13 mouse cellular contexts compared by ENCODE assay signal in the genomic region with DNA sequence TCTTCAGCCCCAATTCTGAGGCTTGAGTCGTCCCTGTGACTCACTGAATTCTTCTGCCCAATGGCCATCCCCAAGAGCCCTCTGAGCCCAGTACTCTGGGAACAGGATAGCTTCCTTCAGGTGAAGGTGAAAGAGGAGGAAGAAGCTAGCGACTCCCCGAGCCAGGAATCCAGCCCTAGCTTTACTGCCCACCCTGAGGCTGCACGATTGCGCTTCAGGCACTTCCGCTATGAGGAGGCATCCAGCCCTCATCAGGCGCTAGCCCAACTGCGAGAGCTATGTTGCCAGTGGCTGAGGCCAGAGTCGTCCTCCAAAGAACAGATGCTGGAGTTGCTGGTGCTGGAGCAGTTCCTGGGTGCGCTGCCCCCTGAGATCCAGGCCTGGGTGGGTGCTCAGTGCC. TPM values are rescaled to one million over a fixed set of nuclear protein-coding genes. Genes with fewer than 3 reads are reported as not detected.
DNase-seq lines count a peak whose midpoint lies in the region; ATAC-seq and TF ChIP-seq lines count a peak whose summit lies in the region.
"Had no signal": no experiment of that assay in that cellular context is flagged by ENCODE, and none has a peak within 500 bp of the region (broad histone marks: within the 10 kb centered on the region; RNA-seq: fewer than 3 reads in every experiment).

No protein-coding gene starts in this region.

- no peak overlapping the region for H3K9ac ChIP-seq in heart, embryonic 14.5 days (ENCODE audit: low read length)
- no peak overlapping the region for H3K9ac ChIP-seq in midbrain, embryonic 13.5 days (replicated peaks)
- H3K9ac ChIP-seq: forebrain, embryonic 12.5 days; limb, embryonic 13.5 days had no signal

- H3K36me3 ChIP-seq in heart, embryonic 14.5 days (ENCODE audit: control insufficient read depth, insufficient read depth, low read length), result peaks cover 55% of the 10 kb centered on the region
- H3K36me3 ChIP-seq in E14TG2a.4 (ENCODE audit: insufficient read depth, low read length), result peaks cover 64% of the 10 kb centered on the region
- peaks cover 46% of the 10 kb centered on the region for H3K36me3 ChIP-seq in megakaryocyte, embryonic 14.5 days (replicated peaks; ENCODE audit: low read length)
- peaks cover 53% of the 10 kb centered on the region for H3K36me3 ChIP-seq in midbrain, embryonic 13.5 days

- no peak for TF ChIP-seq CTCF in E14TG2a.4 (conservative IDR thresholded peaks at IDR 0.05; ENCODE audit: low read length)

- no peaks in the 10 kb centered on the region for H3K9me3 ChIP-seq in heart, embryonic 14.5 days (ENCODE audit: control insufficient read depth, low read length)
- H3K9me3 ChIP-seq in E14TG2a.4 (ENCODE audit: low read length), result no peaks in the 10 kb centered on the region
- no peaks in the 10 kb centered on the region for H3K9me3 ChIP-seq in megakaryocyte, embryonic 14.5 days
- no peaks in the 10 kb centered on the region for H3K9me3 ChIP-seq in midbrain, embryonic 13.5 days
- H3K9me3 ChIP-seq: forebrain, embryonic 12.5 days; limb, embryonic 13.5 days had no signal

- intact Hi-C loops in heart, postnatal 14 days (cut with DNase I), result loop anchor here (10.0 kb wide), 1 partner anchor 381 kb away; no protein-coding TSS in a partner anchor

- H3K4me1 ChIP-seq in heart, embryonic 14.5 days (ENCODE audit: control insufficient read depth in 2 of 2, insufficient read depth in 2 of 2, low read length in 2 of 2), result peaks cover 0 to 3% of the 10 kb centered on the region in 2 experiments; a peak in 2 of 4 replicates
- peaks cover 42% of the 10 kb centered on the region for H3K4me1 ChIP-seq in E14TG2a.4 (replicated peaks; ENCODE audit: low read depth, low read length)
- H3K4me1 ChIP-seq in megakaryocyte, embryonic 14.5 days, result peaks cover 71% of the 10 kb centered on the region
- peaks cover 4% of the 10 kb centered on the region for H3K4me1 ChIP-seq in midbrain, embryonic 13.5 days (replicated peaks)

- H3K27me3 ChIP-seq in heart, embryonic 14.5 days (ENCODE audit: control insufficient read depth, insufficient read depth, low read length), result no peaks in the 10 kb centered on the region
- H3K27me3 ChIP-seq in E14TG2a.4 (ENCODE audit: insufficient read depth, low read length), result no peaks in the 10 kb centered on the region
- H3K27me3 ChIP-seq in megakaryocyte, embryonic 14.5 days (replicated peaks), result no peaks in the 10 kb centered on the region
- no peaks in the 10 kb centered on the region for H3K27me3 ChIP-seq in midbrain, embryonic 13.5 days
- H3K27me3 ChIP-seq: CH12.LX; forebrain, embryonic 12.5 days; limb, embryonic 13.5 days had no signal

- H3K4me2 ChIP-seq in heart, embryonic 14.5 days (ENCODE audit: low read length), result peak overlapping the region; percentile 11
- no peak overlapping the region for H3K4me2 ChIP-seq in midbrain, embryonic 13.5 days (replicated peaks)
- H3K4me2 ChIP-seq: forebrain, embryonic 12.5 days; limb, embryonic 13.5 days had no signal

- H3K4me3 ChIP-seq in heart, embryonic 14.5 days (ENCODE audit: control insufficient read depth in 1 of 2, insufficient read depth in 1 of 2, low read depth in 1 of 2, low read length in 2 of 2), result peak overlapping the region; percentile 3 to 4; a peak in 3 of 4 replicates
- H3K4me3 ChIP-seq in E14TG2a.4 (replicated peaks; ENCODE audit: low read length), result peak overlapping the region; percentile 85
- peak overlapping the region; percentile 92 for H3K4me3 ChIP-seq in megakaryocyte, embryonic 14.5 days (replicated peaks)
- H3K4me3 ChIP-seq in midbrain, embryonic 13.5 days (replicated peaks), result no peak overlapping the region
- H3K4me3 ChIP-seq: forebrain, embryonic 12.5 days; limb, embryonic 13.5 days had no signal

- no peak for ATAC-seq in heart, embryonic 14.5 days (ENCODE audit: insufficient number of reproducible peaks, insufficient read depth, low FRiP score, low read depth)
- ATAC-seq in midbrain, embryonic 13.5 days, result no peak

- WGBS in heart, embryonic 14.5 days, result 67% methylated on average over 10 of the region's 10 CpGs
- 62% methylated on average over 10 of the region's 10 CpGs for WGBS in midbrain, embryonic 13.5 days

- no peak overlapping the region for H3K27ac ChIP-seq in heart, embryonic 14.5 days (replicated peaks in 1 of 2; ENCODE audit: control insufficient read depth in 1 of 2, insufficient read depth in 1 of 2, low read depth in 2 of 2, low read length in 2 of 2)
- no peak overlapping the region for H3K27ac ChIP-seq in midbrain, embryonic 13.5 days
- H3K27ac ChIP-seq: forebrain, embryonic 12.5 days; limb, embryonic 13.5 days had no signal

- DNase-seq in heart, postnatal 14 days, result no peak
- peak; percentile 14 for DNase-seq in forelimb bud, embryonic 11.5 days (ENCODE audit: low read depth, low spot score)
- DNase-seq in adrenal gland, postnatal 4 days (ENCODE audit: low spot score in 2 of 2), result no peak
- DNase-seq in cerebellum, adult 9-10 months, result no peak
- DNase-seq: adrenal gland, postnatal 14 days; kidney, postnatal 10 days had no signal

RNA-seq across cellular contexts. Expression of a gene that starts 6.0 kb away (rescaled TPM):
- 12.7 TPM in 2 replicates for polyA plus RNA-seq in heart, embryonic 14.5 days (2014; fragmentation: Nextera tagmentation; extraction: Ambion mirVana)
- 1 to 10 TPM; 6.6 to 6.8 TPM for total RNA-seq in heart, postnatal 14 days (2021)
- polyA plus RNA-seq in megakaryocyte, embryonic 14.5 days (2012; ENCODE audit: insufficient read depth, low replicate concordance), result 1.4 and 1.5 TPM in 2 replicates
- 10.4 and 10.5 TPM in 2 replicates for polyA plus RNA-seq in midbrain, embryonic 13.5 days (2015; fragmentation: Nextera tagmentation; extraction: Ambion mirVana)
- 10 to 100 TPM; 11.3 to 12.4 TPM for total RNA-seq in adrenal gland, postnatal 4 days (2021)

RNA-seq across cellular contexts. Expression of a gene that starts 18.5 kb away (rescaled TPM):
- 660 and 762 TPM in 2 replicates for polyA plus RNA-seq in heart, embryonic 14.5 days (2014; fragmentation: Nextera tagmentation; extraction: Ambion mirVana)
- total RNA-seq in heart, postnatal 14 days (2021), result 100 to 1,000 TPM; 536 to 584 TPM
- 434 and 3,041 TPM in 2 replicates for polyA plus RNA-seq in megakaryocyte, embryonic 14.5 days (2012; ENCODE audit: insufficient read depth, low replicate concordance)
- 680 and 686 TPM in 2 replicates for polyA plus RNA-seq in midbrain, embryonic 13.5 days (2015; fragmentation: Nextera tagmentation; extraction: Ambion mirVana)
- 1,000 to 10,000 TPM; 1,322 to 1,347 TPM for total RNA-seq in adrenal gland, postnatal 4 days (2021)

RNA-seq across cellular contexts. Expression of a gene that starts 22.6 kb away (rescaled TPM):
- 3.5 and 3.8 TPM in 2 replicates for polyA plus RNA-seq in heart, embryonic 14.5 days (2014; fragmentation: Nextera tagmentation; extraction: Ambion mirVana)
- 1 to 10 TPM; 3.9 to 4.0 TPM for total RNA-seq in heart, postnatal 14 days (2021)
- polyA plus RNA-seq in megakaryocyte, embryonic 14.5 days (2012; ENCODE audit: insufficient read depth, low replicate concordance), result 0.25 TPM in 1 of 2 replicates, not detected in the other
- polyA plus RNA-seq in midbrain, embryonic 13.5 days (2015; fragmentation: Nextera tagmentation; extraction: Ambion mirVana), result 7.4 and 7.6 TPM in 2 replicates
- 1 to 10 TPM; 5.3 to 5.7 TPM for total RNA-seq in adrenal gland, postnatal 4 days (2021)

RNA-seq across cellular contexts. Expression of a gene that starts 23.6 kb away (rescaled TPM):
- polyA plus RNA-seq in heart, embryonic 14.5 days (2014; fragmentation: Nextera tagmentation; extraction: Ambion mirVana), result 0.30 and 0.45 TPM in 2 replicates
- total RNA-seq in heart, postnatal 14 days (2021), result under 1 TPM; 0.22 to 0.29 TPM
- polyA plus RNA-seq in megakaryocyte, embryonic 14.5 days (2012; ENCODE audit: insufficient read depth, low replicate concordance), result 1.5 and 2.4 TPM in 2 replicates
- polyA plus RNA-seq in midbrain, embryonic 13.5 days (2015; fragmentation: Nextera tagmentation; extraction: Ambion mirVana), result 0.69 and 1.1 TPM in 2 replicates
- under 1 TPM; 0.59 to 0.64 TPM for total RNA-seq in adrenal gland, postnatal 4 days (2021)
